Comparison of ENCODE assay signal across 8 mouse cellular contexts in genomic region chr5:143179179-143179578, GRCm38 (mm10). TPM values are rescaled to one million over a fixed set of nuclear protein-coding genes. Genes with fewer than 3 reads are reported as not detected.
DNase-seq lines count a peak whose midpoint lies in the region; ATAC-seq and TF ChIP-seq lines count a peak whose summit lies in the region.

No protein-coding gene starts in this region.

- in situ Hi-C loops in ES-E14 (cut with MboI; ENCODE audit: low sequenced_read_pairs in 2 of 2, unreplicated experiment in 2 of 2), result no loop called here

- 43% methylated on average over 6 of the region's 6 CpGs for WGBS in heart, embryonic 16.5 days
- WGBS in embryonic facial prominence, embryonic 11.5 days, result 45% methylated on average over 6 of the region's 6 CpGs
- WGBS in limb, embryonic 12.5 days, result 50% methylated on average over 6 of the region's 6 CpGs

- H3K4me3 ChIP-seq in heart, embryonic 16.5 days (ENCODE audit: low read length), result no peak overlapping the region
- H3K4me3 ChIP-seq in ES-E14 (ENCODE audit: insufficient read depth in 1 of 2, low read depth in 1 of 2, low read length in 2 of 2, poor library complexity in 1 of 2, severe bottlenecking in 1 of 2), result no peak overlapping the region
- H3K4me3 ChIP-seq in embryonic facial prominence, embryonic 11.5 days (ENCODE audit: low read depth, low read length), result no peak overlapping the region
- H3K4me3 ChIP-seq in limb, embryonic 12.5 days (replicated peaks), result 0 out of 2 replicates have a peak overlapping the region, but pooled peaks have one; percentile 90

- no peak overlapping the region for H3K27ac ChIP-seq in heart, embryonic 16.5 days (ENCODE audit: low read length)
- no peak overlapping the region for H3K27ac ChIP-seq in ES-E14 (ENCODE audit: insufficient read depth, low read depth, low read length, poor library complexity, severe bottlenecking)
- no peak overlapping the region for H3K27ac ChIP-seq in embryonic facial prominence, embryonic 11.5 days (replicated peaks; ENCODE audit: low read depth, low read length)
- H3K27ac ChIP-seq in limb, embryonic 12.5 days, result no peak overlapping the region

- peaks cover 5% of the 10 kb centered on the region for H3K9me3 ChIP-seq in heart, embryonic 16.5 days (replicated peaks; ENCODE audit: control insufficient read depth, low read length)
- no peaks in the 10 kb centered on the region for H3K9me3 ChIP-seq in ES-E14 (ENCODE audit: control insufficient read depth, insufficient read depth, low read depth, low read length)
- H3K9me3 ChIP-seq in embryonic facial prominence, embryonic 11.5 days (replicated peaks; ENCODE audit: control insufficient read depth, low read length), result no peaks in the 10 kb centered on the region
- peaks cover 7% of the 10 kb centered on the region; the same call in 1 of the 2 replicates for H3K9me3 ChIP-seq in limb, embryonic 12.5 days

- H3K4me2 ChIP-seq in heart, embryonic 16.5 days (ENCODE audit: low read depth, low read length), result peak overlapping the region; percentile 80; the same call in 1 of the 2 replicates
- no peak overlapping the region for H3K4me2 ChIP-seq in embryonic facial prominence, embryonic 11.5 days (ENCODE audit: low read depth, low read length)
- peak overlapping the region; percentile 83 for H3K4me2 ChIP-seq in limb, embryonic 12.5 days

- no peak for ATAC-seq in heart, embryonic 16.5 days (replicated peaks; ENCODE audit: extremely low read depth, insufficient read depth, low FRiP score)
- no peak for ATAC-seq in embryonic facial prominence, embryonic 11.5 days (replicated peaks; ENCODE audit: insufficient number of reproducible peaks, low FRiP score, low TSS enrichment, low read depth)
- no peak for ATAC-seq in limb, embryonic 12.5 days (ENCODE audit: insufficient number of reproducible peaks, insufficient read depth, low FRiP score, low TSS enrichment, low read depth)

- peaks cover 8% of the 10 kb centered on the region for H3K4me1 ChIP-seq in heart, embryonic 16.5 days (ENCODE audit: control insufficient read depth, insufficient read depth, low read length)
- H3K4me1 ChIP-seq in ES-E14 (ENCODE audit: control insufficient read depth in 2 of 2, insufficient read depth in 2 of 2, low read length in 2 of 2, poor library complexity in 1 of 2), result peaks cover 2 to 3% of the 10 kb centered on the region in 2 experiments; a peak in 2 of 4 replicates
- no peaks in the 10 kb centered on the region; the same call in 1 of the 2 replicates for H3K4me1 ChIP-seq in embryonic facial prominence, embryonic 11.5 days (ENCODE audit: control insufficient read depth, insufficient read depth, low read length)
- peaks cover 9% of the 10 kb centered on the region for H3K4me1 ChIP-seq in limb, embryonic 12.5 days (replicated peaks)

- H3K36me3 ChIP-seq in heart, embryonic 16.5 days (ENCODE audit: control insufficient read depth, insufficient read depth), result peaks cover 40% of the 10 kb centered on the region
- peaks cover 17% of the 10 kb centered on the region for H3K36me3 ChIP-seq in ES-E14 (ENCODE audit: control insufficient read depth, insufficient read depth, low read length, poor library complexity, severe bottlenecking)
- peaks cover 13% of the 10 kb centered on the region for H3K36me3 ChIP-seq in embryonic facial prominence, embryonic 11.5 days (replicated peaks; ENCODE audit: control insufficient read depth, insufficient read depth, low read depth, low read length)
- H3K36me3 ChIP-seq in limb, embryonic 12.5 days, result peaks cover 44% of the 10 kb centered on the region

- no peak for DNase-seq in heart, adult 9 months (ENCODE audit: low spot score in 2 of 2)
- no peak for DNase-seq in ES-E14 (ENCODE audit: low read depth, low spot score)
- DNase-seq in embryonic facial prominence, embryonic 11.5 days (ENCODE audit: low spot score), result peak; percentile 38
- peak; percentile 44 for DNase-seq in retina, postnatal 1 day
- DNase-seq in left cerebral cortex, adult 8-10 months (ENCODE audit: low spot score in 2 of 2), result no peak
- DNase-seq in cerebellum, adult 11 months, result no peak

- H3K9ac ChIP-seq in heart, embryonic 16.5 days (ENCODE audit: low read length), result no peak overlapping the region
- H3K9ac ChIP-seq in ES-E14 (ENCODE audit: insufficient read depth, low read depth, low read length, poor library complexity, severe bottlenecking), result no peak overlapping the region
- no peak overlapping the region for H3K9ac ChIP-seq in embryonic facial prominence, embryonic 11.5 days (replicated peaks; ENCODE audit: low read length)
- 0 out of 2 replicates have a peak overlapping the region, but pooled peaks have one; percentile 88 for H3K9ac ChIP-seq in limb, embryonic 12.5 days (replicated peaks)

- no peaks in the 10 kb centered on the region for H3K27me3 ChIP-seq in heart, embryonic 16.5 days (ENCODE audit: control insufficient read depth, insufficient read depth, low read length)
- H3K27me3 ChIP-seq in embryonic facial prominence, embryonic 11.5 days (ENCODE audit: control insufficient read depth, insufficient read depth, low read length), result no peaks in the 10 kb centered on the region
- H3K27me3 ChIP-seq in limb, embryonic 12.5 days, result no peaks in the 10 kb centered on the region; the same call in 1 of the 2 replicates

TF ChIP-seq in ES-E14, 5 proteins besides CTCF, POLR2A, EP300 and RAD21:
- TF ChIP-seq ZC3H11A (IDR thresholded peaks at IDR 0.05; ENCODE audit: borderline replicate concordance, low read depth, low read length), result peak; percentile 11; the same call in 1 of the 2 replicates
- no peak for TF ChIP-seq CHD2 (IDR thresholded peaks at IDR 0.05; ENCODE audit: low read depth, low read length)
- TF ChIP-seq HCFC1 (IDR thresholded peaks at IDR 0.05; ENCODE audit: borderline replicate concordance, insufficient read depth, low read length), result no peak
- TF ChIP-seq ZNF384 (IDR thresholded peaks at IDR 0.05; ENCODE audit: low read depth, low read length), result no peak
- no peak for TF ChIP-seq MAFK (IDR thresholded peaks at IDR 0.05; ENCODE audit: insufficient read depth, low read depth, low read length)

RNA-seq across cellular contexts. Expression of gene Rbak, which starts 1.4 kb away (rescaled TPM):
- polyA plus RNA-seq in heart, embryonic 16.5 days (2015; fragmentation: Nextera tagmentation; extraction: Ambion mirVana), result 7.5 TPM in 2 replicates
- 11.2 and 11.5 TPM in 2 replicates for total RNA-seq in ES-E14 (2012; rRNA removed)
- polyA plus RNA-seq in embryonic facial prominence, embryonic 11.5 days (2014; fragmentation: Nextera tagmentation; extraction: Ambion mirVana), result 9.7 and 12.0 TPM in 2 replicates
- 19.4 and 21.5 TPM in 2 replicates for polyA plus RNA-seq in limb, embryonic 12.5 days (2016; fragmentation: Nextera tagmentation; extraction: Ambion mirVana)
- 10 to 100 TPM; 12.0 to 15.0 (median 13.5) TPM for total RNA-seq in left cerebral cortex, adult 8-10 months (2022)

RNA-seq across cellular contexts. Expression of gene Spdye4b, which starts 1.6 kb away (rescaled TPM):
- not detected in 2 replicates for polyA plus RNA-seq in heart, embryonic 16.5 days (2015; fragmentation: Nextera tagmentation; extraction: Ambion mirVana)
- total RNA-seq in ES-E14 (2012; rRNA removed), result 0.45 and 0.48 TPM in 2 replicates
- polyA plus RNA-seq in embryonic facial prominence, embryonic 11.5 days (2014; fragmentation: Nextera tagmentation; extraction: Ambion mirVana), result not detected in 2 replicates
- polyA plus RNA-seq in limb, embryonic 12.5 days (2016; fragmentation: Nextera tagmentation; extraction: Ambion mirVana), result not detected in 2 replicates
- not detected for total RNA-seq in left cerebral cortex, adult 8-10 months (2022)

RNA-seq across cellular contexts. Expression of gene Olfr718-ps1, which starts 31.8 kb away (rescaled TPM):
- polyA plus RNA-seq in heart, embryonic 16.5 days (2015; fragmentation: Nextera tagmentation; extraction: Ambion mirVana), result not detected in 2 replicates
- total RNA-seq in ES-E14 (2012; rRNA removed), result 0.05 and 0.36 TPM in 2 replicates
- not detected in 2 replicates for polyA plus RNA-seq in embryonic facial prominence, embryonic 11.5 days (2014; fragmentation: Nextera tagmentation; extraction: Ambion mirVana)
- polyA plus RNA-seq in limb, embryonic 12.5 days (2016; fragmentation: Nextera tagmentation; extraction: Ambion mirVana), result not detected in 2 replicates
- total RNA-seq in left cerebral cortex, adult 8-10 months (2022), result under 1 TPM; 0.07 to 0.21 (median 0.14) TPM

RNA-seq across cellular contexts. Expression of gene Spdye4a, which starts 47.5 kb away (rescaled TPM):
- not detected in 2 replicates for polyA plus RNA-seq in heart, embryonic 16.5 days (2015; fragmentation: Nextera tagmentation; extraction: Ambion mirVana)
- not detected in 2 replicates for total RNA-seq in ES-E14 (2012; rRNA removed)
- not detected in 2 replicates for polyA plus RNA-seq in embryonic facial prominence, embryonic 11.5 days (2014; fragmentation: Nextera tagmentation; extraction: Ambion mirVana)
- not detected in 2 replicates for polyA plus RNA-seq in limb, embryonic 12.5 days (2016; fragmentation: Nextera tagmentation; extraction: Ambion mirVana)
- not detected for total RNA-seq in left cerebral cortex, adult 8-10 months (2022)

RNA-seq across cellular contexts. Expression of gene Zfp12, which starts 55.8 kb away (rescaled TPM):
- polyA plus RNA-seq in heart, embryonic 16.5 days (2015; fragmentation: Nextera tagmentation; extraction: Ambion mirVana), result 7.5 and 7.8 TPM in 2 replicates
- total RNA-seq in ES-E14 (2012; rRNA removed), result 8.6 and 9.4 TPM in 2 replicates
- 20.6 and 21.4 TPM in 2 replicates for polyA plus RNA-seq in embryonic facial prominence, embryonic 11.5 days (2014; fragmentation: Nextera tagmentation; extraction: Ambion mirVana)
- polyA plus RNA-seq in limb, embryonic 12.5 days (2016; fragmentation: Nextera tagmentation; extraction: Ambion mirVana), result 25.1 and 26.1 TPM in 2 replicates
- total RNA-seq in left cerebral cortex, adult 8-10 months (2022), result 10 to 100 TPM; 26.9 to 31.8 (median 31.4) TPM

Comparison
In these comparisons a context has a peak if more than half of its experiments do, and no peak if none do; other contexts are left out.
1. DNase-seq: peak in embryonic facial prominence, embryonic 11.5 days (single experiment) and retina, postnatal 1 day (single experiment); none in heart, adult 9 months (0 of 2), ES-E14 (single experiment), left cerebral cortex, adult 8-10 months (0 of 2) and cerebellum, adult 11 months (single experiment).